Mouse (Mus musculus) lung, postnatal 4 days (tissue): ENCODE results near the gene Pgap3.
A peak's percentile ranks its signal among the peaks of the same experiment; 100 is the strongest.

Experiments
- DNase-seq, 2 experiments: peaks; one replicate each; pipeline ENCODE4 v3.0.0; 2021

Gene Pgap3

GRCm38 (mm10) chr11:98400161-98400726 lies at the start of gene Pgap3:
TSS of gene Pgap3 (minus strand) at chr11:98400490.
- peak; percentile 89 to 94 for DNase-seq

DNA sequence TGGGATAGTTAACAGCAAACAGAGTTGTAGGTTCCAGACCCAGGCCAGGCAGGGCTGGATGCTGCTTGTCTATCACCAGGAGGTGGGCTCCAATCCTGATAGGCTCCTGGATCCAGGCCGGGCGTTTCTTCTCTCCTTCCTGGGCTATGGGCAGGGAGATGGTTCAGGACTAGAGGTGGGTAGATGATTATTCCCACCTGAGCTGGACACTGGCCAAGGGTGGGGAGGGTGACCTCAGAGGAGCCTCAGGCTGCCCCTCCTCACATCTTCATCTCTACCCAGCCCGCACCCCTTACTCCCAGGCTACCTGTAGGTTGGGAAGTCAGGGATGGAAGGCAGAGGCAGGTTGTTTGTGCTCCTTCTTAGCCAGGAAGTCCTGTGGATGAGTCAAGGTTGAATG lies 49.1 kb upstream of the Pgap3 start:
- DNase-seq: no peak

- DNase-seq: peak; percentile 30 to 51
These were observed 48.0 kb upstream of the Pgap3 start for GRCm38 (mm10) chr11:98448191-98448790.

GRCm38 (mm10) chr11:98447475-98447834 lies 47.2 kb upstream of the Pgap3 start:
- DNase-seq: no peak

DNA sequence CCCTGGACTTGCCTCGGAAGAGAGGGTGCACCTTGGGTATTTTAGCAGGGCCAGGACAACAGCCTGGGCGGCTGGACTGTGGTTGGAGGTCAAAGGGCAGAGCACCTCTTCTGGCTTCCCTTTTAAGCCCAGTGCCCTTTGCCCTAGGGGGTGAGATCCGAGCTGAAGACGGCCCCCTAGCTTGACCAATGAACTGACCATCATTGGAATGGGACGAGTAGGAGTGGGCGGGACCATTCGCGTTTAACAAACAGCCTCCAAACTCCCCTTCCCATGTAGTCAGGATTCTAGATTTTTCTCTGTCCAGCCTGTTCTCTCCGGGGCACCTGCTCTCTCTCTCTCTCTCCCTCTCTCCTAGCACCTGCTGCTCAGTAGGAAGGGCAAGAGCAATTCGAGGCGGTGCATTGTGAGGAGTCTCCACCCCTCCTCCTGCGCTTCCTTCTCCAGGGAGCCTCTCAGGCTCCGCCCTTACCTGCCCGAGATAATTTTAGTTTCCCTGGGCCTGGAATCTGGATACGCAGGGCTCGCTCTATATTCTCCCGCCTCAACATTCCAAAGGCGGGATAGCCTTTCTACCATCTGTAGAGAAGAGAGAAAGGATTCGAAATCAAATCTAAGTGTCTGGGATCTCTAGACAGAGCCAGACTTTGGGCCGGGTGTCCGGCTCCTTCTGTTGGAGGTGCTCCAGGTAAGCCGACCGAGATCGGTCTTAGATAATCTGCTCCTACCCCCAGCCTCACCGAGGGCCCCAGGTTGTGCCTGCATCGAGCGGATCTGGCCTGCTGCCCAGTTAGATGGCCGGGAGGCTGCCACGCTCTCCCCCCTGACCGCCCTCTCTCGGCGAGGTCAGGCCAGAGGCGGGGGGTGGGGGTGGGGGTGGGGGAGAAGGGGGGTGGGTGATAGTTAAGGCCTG lies 46.5 kb upstream of the Pgap3 start:
- peak; percentile 67 to 82 for DNase-seq

GRCm38 (mm10) chr11:98446213-98446561 lies 45.9 kb upstream of the Pgap3 start, which contains the start of gene Grb7:
TSS of gene Grb7 (plus strand) at chr11:98446394.
- DNase-seq: no peak

- peak in 1 of 2 experiments; percentile 32 for DNase-seq
These were observed 45.4 kb upstream of the Pgap3 start for GRCm38 (mm10) chr11:98445679-98446078.

DNA sequence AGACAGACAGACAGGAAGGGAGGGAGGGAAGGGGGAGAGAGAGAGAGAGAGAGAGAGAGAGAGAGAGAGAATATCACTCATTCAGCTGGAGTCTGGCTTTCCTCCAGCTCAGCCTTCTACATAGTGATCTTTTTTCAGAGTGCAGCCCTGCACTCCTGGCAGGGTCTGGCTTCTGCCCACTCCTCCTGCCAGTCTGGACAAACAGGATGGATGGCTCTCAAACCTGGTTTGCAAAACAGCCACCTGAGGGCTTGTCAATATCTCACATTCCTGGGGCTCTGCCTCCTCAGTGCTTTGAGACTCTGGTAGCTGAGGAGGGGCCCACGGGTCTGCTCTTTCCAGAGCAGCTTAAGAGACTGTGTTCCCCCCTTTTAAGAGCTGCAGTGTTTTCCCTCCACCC lies 44.9 kb upstream of the Pgap3 start:
- peak; percentile 27 to 64 for DNase-seq

DNA sequence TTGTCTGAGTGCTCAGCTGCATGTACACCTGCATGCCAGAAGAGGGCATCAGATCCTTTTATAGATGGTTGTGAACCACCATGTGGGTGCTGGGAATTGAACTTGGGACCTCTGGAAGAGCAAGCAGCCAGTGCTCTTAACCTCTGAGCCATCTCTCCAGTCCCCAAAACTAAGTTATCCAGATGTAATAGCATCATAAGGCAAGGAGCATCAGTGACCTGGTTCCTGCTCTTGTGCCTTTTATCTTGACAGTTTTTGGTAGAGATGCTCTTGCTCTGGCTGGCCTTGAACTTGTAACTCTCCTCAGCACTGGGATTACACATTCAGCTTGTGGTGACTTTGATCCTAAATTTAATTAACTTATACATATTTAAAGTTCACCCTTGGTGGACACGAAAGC lies 43.4 kb upstream of the Pgap3 start:
- no peak for DNase-seq

GRCm38 (mm10) chr11:98438331-98439158 lies 38.3 kb upstream of the Pgap3 start, which contains the start of gene Mien1:
TSS of gene Mien1 (minus strand) at chr11:98438991.
- DNase-seq: peak; percentile 96 to 98

- peak in 1 of 2 experiments; percentile 20 for DNase-seq
These were observed 37.2 kb upstream of the Pgap3 start for GRCm38 (mm10) chr11:98437441-98437840.

GRCm38 (mm10) chr11:98435723-98436122 lies 35.4 kb upstream of the Pgap3 start:
- peak in 1 of 2 experiments; percentile 22 for DNase-seq

DNA sequence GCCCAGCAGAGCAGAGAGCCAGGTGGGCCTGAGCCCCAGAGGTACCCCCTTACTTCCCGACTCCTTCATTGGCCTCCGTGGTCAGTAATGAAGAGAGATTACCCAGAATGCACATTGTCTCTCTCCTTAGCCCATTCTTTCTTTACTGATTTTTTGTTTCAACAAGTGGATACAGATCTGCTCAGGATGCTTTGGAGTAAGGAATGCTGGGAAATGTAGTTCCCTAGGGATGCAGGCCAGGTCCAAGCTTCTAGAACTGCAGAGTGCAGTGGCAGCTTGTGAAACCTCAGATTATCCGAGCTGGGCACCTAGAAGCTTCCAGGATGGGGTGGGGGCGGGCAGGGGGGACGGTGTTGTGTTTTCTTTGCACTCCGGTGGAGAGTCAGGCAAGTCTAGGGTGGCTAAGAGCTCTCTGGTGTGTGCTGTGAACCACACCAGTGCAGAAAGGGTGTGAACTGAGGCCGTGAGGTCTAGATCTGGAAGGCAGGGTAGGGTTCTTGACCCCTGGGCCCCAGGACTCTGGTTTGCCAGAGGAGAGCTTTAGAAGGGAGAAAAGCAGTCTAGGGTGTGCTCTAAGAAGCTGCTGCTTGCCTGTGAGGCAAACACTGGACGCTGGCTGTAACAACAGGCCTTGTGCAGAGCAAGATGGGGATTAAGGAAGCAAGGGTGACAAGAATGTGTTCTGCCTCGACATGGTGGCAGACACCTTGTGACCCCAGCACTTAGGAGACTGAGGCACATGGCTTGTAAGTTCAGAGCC lies 31.6 kb upstream of the Pgap3 start:
- DNase-seq: no peak

- DNase-seq: no peak
These were observed 28.1 kb upstream of the Pgap3 start for GRCm38 (mm10) chr11:98428436-98428835.

GRCm38 (mm10) chr11:98426592-98426991 lies 26.3 kb upstream of the Pgap3 start:
- DNase-seq: no peak

DNA sequence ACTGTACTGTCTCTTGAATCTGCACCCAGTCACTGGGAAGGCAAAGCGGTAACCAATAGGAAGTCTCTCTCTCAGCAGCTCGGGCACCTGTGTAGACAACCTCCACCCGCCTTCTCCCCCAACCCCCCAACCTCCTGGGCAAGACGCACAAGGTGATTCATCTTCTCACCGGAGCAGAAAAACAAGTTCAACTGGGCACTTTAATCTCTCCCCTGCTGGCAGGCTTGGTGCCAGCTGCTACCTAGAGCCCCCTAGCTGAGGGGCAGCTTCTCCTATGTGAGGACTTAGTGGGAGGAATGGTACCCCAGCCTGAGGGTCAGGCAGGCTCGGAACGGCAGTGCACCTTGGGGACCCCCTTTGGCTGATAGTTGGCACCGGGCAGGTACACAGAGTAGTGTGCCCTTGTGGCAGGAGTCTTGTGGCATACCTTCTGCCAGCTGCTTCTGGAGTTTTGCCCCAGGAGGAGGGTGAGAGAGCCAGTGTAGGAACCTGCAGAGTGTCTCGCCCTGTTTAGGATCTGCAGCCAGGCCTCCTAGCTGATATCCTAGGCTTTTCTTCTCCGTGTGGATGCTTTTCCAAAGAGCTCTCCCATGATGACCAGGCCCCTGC lies 18.8 kb upstream of the Pgap3 start:
- DNase-seq: peak; percentile 43 to 73

DNA sequence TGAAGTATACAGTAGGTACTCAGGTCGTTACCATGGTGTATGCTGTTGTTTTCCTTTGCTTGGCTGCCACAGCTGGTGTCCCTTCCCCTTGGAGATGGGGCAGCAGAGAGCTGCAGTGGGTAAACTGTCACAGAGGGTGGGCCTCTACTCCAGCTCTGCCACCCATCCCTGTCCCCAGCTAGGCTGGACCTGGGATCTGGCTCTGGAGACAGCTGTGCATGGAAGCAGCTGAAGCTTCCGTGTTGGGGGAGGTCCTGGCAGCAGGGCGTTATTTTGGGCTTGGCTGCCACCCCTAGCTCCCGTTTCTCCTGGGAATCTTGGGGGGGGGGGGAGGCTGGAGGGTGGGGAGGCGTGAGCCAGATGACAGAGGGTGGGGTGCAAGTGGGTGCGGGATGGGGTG lies 18.0 kb upstream of the Pgap3 start:
- no peak for DNase-seq

DNA sequence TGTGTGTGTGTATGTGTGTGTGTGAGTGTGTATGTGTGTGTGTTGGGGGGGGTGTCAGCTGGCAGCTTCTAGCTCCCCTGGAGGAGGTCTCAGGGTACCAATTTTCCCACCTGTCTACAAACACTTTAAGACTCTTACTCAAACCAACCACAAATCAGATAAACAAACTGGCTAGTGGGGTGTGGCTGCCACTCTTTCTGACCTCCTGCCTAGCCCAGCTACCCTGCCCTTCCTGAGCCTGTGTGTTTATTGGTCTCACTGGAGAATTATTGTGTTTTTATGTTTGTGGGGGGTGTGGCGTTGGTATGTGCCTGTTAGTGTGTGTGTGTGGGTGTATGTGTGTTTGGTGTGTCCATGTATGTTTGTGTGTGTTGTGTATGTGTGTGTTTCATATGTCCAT lies 16.8 kb upstream of the Pgap3 start:
- no peak for DNase-seq

GRCm38 (mm10) chr11:98414162-98414561 lies 13.9 kb upstream of the Pgap3 start:
- DNase-seq: peak in 1 of 2 experiments; percentile 14

GRCm38 (mm10) chr11:98413731-98414130 lies 13.4 kb upstream of the Pgap3 start:
- DNase-seq: peak in 1 of 2 experiments; percentile 24

DNA sequence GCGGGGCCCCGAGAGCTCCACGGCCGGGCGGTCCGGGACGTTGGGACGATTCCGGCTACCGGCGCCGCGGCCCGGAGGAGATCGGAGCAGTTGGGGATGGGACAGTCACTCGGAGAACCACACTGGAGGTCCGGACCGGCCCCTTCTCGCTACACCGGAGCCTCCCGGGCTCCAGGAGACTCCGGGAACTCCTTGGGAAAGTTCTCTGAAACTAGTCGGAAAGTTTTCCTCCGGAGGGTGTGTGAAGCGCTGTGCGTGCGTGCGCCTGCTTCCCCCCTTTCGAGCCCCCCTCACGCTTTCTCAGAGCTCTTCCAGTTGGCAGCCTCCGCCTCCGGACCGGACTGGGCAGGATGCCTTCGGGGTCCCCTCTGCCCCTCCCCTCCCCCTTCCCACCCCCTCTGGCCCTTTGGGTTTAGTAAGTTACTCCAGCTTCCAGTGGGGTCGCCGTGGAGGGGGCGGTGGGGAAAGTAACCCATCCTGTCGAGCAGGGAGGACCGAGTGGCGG lies 12.6 kb upstream of the Pgap3 start:
- peak; percentile 50 to 68 for DNase-seq
